Mouse (Mus musculus): ENCODE data around the gene Efcab9. TPM values are rescaled to one million over a fixed set of nuclear protein-coding genes. Genes with fewer than 3 reads are reported as not detected.
A peak's percentile ranks its signal among the peaks of the same experiment; 100 is the strongest.

The Efcab9 gene
- not detected in 2 replicates for total RNA-seq (2014; fragmentation: Nextera tagmentation)
- total RNA-seq (2017), result not detected in 2 replicates

- no peak for ATAC-seq (replicated peaks; ENCODE audit: low FRiP score, low TSS enrichment, poor library complexity, severe bottlenecking)
Observed at GRCm38 (mm10) chr11:32531871-32532764, at the start of gene Efcab9. Efcab9 (minus strand) TSS chr11:32532081.

DNA sequence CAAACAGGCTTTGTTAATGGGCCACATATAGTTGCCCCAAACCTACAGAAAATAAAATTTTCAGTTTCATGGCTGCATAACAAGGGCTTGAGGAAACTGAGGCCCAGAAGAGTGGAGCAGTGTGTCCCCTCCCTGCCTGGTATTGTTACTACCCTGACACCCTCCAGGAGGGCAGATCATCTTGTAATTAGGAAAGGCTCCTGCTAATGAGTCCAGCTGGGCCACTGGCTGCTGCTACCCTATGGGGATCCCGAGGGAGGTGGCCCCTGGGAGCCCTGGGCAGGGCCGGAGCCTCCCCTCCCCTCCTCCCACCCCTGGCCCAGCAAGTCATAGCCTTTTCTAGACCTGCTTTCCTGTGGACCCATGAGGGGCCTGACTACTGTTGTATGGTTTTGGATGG is 49.1 kb upstream of the Efcab9 start:
- ATAC-seq (replicated peaks; ENCODE audit: low FRiP score, low TSS enrichment, poor library complexity, severe bottlenecking), result no peak

DNA sequence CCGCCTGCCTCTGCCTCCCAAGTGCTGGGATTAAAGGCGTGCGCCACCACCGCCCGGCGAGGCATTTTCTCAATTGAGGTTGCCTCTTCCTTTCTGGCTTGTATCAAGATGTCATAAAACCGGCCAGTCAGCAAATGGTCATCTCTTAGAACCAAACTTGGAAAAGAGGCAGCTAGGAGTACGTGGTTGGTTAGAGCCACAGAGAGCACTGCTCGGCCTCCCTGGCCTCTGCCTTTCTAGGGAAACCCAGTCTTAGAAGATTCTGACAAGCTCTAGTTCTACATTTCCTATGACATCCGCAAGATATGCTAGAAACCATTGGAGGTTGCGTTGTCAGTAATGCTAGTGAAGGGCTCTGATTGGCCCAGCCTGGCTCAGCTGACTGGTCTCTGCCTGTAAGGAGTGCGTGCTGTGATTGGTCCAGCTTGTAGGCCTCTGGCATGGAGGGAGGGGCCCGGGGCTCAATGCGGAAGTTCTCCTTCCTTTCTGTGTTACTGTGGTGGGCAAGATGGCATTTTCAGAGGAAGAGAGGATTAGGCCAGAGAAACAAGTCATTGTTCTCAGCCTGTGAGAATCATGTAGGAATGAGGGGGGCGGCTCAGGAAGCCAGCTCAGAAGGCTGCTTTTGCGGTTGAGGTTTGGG is 48.5 kb upstream of the Efcab9 start:
- peak; percentile 97 for ATAC-seq (replicated peaks; ENCODE audit: low FRiP score, low TSS enrichment, poor library complexity, severe bottlenecking)

GRCm38 (mm10) chr11:32576760-32577050 is 44.8 kb upstream of the Efcab9 start:
- ATAC-seq (replicated peaks; ENCODE audit: low FRiP score, low TSS enrichment, poor library complexity, severe bottlenecking), result no peak

- no peak for ATAC-seq (replicated peaks; ENCODE audit: low FRiP score, low TSS enrichment, poor library complexity, severe bottlenecking)
Observed at GRCm38 (mm10) chr11:32575964-32576759, 44.3 kb upstream of the Efcab9 start.

DNA sequence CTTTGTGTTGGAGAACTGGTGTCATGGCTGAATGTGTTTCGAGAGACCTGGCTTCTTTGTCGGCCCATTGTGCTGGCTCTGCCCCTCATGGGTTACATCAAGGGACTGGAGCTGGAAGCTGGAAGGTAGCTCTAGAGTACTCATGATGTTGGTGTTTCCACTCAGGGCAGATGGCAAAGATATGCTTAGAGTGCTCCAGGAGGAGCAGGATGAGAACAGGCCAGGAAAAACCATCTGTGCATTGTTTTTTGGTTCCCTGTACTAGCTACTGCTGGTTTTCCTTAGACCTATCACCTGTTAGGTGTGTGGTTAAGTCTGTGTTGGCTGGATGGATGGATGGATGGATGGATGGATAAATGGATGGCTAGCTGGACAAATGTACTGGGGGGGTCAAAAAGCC is 41.8 kb upstream of the Efcab9 start:
- no peak for ATAC-seq (replicated peaks; ENCODE audit: low FRiP score, low TSS enrichment, poor library complexity, severe bottlenecking)

- ATAC-seq (replicated peaks; ENCODE audit: low FRiP score, low TSS enrichment, poor library complexity, severe bottlenecking), result no peak
Observed at GRCm38 (mm10) chr11:32571103-32571502, 39.2 kb upstream of the Efcab9 start.

DNA sequence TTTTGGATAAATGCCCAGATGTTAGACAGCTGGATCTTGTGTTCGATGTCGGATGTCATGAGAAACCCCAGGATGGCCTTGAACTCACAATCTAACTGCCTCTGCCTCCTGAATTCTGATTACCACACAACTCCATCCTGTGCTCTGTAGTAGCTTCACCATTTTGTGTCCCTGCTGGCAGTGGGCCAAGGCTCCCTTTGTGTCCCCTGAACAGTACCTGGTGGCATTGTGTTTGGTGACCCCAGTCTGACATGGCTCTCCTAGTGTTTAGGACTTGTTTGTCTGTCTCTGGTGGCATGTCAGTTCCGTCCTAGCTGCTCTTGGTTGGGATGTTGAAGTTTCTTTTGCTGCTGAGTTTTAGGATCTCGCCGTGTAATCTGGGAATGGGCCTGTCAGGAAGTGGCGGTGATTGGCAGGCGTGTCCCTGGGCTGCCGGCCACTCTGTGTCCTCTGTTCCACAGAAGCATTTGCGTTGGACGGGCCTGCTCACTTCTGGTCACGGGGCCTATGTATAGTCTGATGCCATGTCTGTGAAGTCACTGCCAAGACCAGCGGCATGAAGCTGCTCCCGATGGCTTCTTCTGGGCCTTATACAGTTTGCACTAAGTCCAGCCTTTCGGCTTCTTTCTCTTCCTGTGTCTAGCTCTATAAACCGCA is 36.9 kb upstream of the Efcab9 start:
- no peak for ATAC-seq (replicated peaks; ENCODE audit: low FRiP score, low TSS enrichment, poor library complexity, severe bottlenecking)

DNA sequence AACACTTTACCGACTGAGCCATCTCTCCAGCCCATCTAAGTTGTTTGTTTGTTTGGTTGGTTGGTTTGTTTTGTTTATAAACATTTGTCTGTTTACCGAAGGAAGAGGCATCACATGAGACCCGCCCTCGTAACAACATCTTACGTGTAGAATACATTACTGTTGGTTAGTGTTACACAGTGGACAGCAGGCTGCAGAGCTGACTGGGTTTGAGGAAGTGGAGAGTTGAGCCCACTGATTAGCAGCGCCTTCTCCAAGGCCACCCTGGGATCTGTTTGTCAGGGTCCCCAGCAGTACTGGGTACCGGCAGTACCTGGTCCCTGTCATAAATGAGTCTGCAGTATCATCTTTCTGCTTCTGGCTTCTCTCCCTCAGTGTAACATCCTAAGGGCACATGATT is 36.2 kb upstream of the Efcab9 start:
- ATAC-seq (replicated peaks; ENCODE audit: low FRiP score, low TSS enrichment, poor library complexity, severe bottlenecking), result no peak

- no peak for ATAC-seq (replicated peaks; ENCODE audit: low FRiP score, low TSS enrichment, poor library complexity, severe bottlenecking)
Observed at GRCm38 (mm10) chr11:32567000-32567855, 35.3 kb upstream of the Efcab9 start.

- ATAC-seq (replicated peaks; ENCODE audit: low FRiP score, low TSS enrichment, poor library complexity, severe bottlenecking), result no peak
Observed at GRCm38 (mm10) chr11:32566184-32566583, 34.3 kb upstream of the Efcab9 start.

DNA sequence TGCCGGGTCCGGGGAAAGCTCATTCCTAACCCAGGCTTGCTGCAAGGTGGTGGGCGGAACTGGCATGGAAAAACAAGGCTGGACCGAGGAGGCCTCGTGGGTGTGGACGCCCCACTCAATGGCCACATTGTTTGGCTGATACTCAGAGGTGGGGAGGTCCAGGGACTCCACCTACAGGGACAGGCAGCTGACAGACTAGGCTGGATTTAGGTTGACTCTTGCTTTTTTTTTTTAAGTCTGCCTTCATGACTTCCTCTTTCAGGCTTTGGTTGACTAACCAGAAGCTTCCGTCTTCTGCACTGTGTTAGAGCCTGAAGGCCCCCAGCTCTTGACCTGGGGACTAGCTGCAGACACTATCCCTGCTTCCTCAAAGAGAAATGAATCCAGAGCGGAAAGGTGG is 33.2 kb upstream of the Efcab9 start:
- peak; percentile 58 for ATAC-seq (replicated peaks; ENCODE audit: low FRiP score, low TSS enrichment, poor library complexity, severe bottlenecking)

- ATAC-seq (replicated peaks; ENCODE audit: low FRiP score, low TSS enrichment, poor library complexity, severe bottlenecking), result no peak
Observed at GRCm38 (mm10) chr11:32564629-32565028, 32.7 kb upstream of the Efcab9 start.

DNA sequence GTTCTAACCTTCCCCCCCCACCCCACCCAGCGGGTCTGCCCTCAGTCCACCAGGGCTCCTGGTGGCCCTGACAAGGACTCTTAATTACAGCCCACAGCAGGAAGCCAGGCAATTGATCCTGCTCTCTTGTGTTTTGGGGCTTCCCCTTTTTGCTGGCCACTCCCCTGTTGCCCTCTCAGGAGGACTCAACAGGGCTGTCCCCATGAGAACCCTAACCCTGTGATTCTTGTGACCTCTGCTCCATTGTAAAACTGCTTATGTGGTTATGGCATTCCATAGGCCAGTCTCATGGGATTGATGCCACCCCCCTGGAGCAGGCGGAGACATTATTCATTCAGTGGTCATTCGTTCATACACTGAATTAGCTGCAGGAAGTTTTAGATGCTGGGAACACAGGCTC is 31.8 kb upstream of the Efcab9 start:
- ATAC-seq (replicated peaks; ENCODE audit: low FRiP score, low TSS enrichment, poor library complexity, severe bottlenecking), result no peak

DNA sequence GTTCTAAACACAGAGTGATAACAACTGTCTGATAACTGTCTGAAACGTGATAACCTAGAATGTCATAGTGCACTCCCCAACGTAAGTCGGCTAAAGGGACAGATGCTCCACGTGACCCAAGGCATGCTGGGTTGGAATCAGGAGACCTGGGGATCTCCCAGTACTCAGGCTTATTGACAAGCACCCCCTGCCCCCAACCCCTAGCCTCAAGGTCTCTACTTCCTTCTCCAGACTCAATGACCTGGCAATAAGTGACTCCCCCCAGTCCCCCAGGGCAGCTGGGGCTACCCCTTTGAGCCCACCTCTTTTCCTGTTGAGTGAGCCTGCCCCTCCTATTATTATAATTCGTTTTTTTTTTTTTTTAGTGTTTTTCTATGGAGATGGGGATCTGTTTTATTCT is 30.8 kb upstream of the Efcab9 start:
- ATAC-seq (replicated peaks; ENCODE audit: low FRiP score, low TSS enrichment, poor library complexity, severe bottlenecking), result no peak

- no peak for ATAC-seq (replicated peaks; ENCODE audit: low FRiP score, low TSS enrichment, poor library complexity, severe bottlenecking)
Observed at GRCm38 (mm10) chr11:32561465-32562355, 29.8 kb upstream of the Efcab9 start.

DNA sequence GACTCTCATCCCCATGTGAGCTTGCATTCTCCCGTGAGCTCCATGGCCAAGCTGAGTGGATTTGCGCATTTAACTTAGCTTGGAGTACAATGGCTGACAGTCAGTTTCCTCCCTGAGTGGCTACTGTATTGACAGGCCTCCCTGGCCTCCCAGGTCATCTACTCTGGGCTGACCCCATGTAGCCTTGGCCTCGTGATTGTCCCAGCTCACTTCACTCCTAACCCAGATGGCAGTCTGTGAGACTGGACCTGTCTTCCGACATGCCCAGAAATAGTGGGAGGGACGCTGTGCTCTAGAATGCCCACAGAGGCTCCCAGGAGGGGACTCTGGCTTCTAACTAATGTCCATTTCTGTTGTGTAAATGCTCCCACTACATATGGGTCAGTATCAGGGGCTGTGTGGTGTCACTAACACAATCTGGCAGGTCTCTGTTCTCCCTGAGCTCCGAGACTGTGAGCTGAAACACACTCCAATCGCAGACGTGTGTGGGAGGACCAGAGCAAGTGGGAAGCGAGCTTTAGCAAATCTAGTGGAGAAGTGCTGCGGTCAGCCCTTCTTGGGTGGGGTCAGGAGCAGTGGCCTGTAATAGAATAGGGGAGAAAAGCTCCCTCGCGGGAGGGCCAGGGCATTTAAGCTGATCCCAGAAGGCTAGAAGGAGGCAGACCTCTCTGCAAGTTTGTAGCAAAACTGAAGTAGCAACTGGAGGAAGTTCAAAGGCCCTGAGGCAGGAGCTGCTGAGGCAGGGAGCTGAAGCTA is 28.3 kb upstream of the Efcab9 start:
- ATAC-seq (replicated peaks; ENCODE audit: low FRiP score, low TSS enrichment, poor library complexity, severe bottlenecking), result no peak
